Mouse (Mus musculus) T-helper 2 cell (primary cell): ENCODE data around the gene Dhh.
"Not testable (repeated sequence)": the region's sequence is repeated elsewhere in the genome, so short reads cannot be mapped to it uniquely, and the experiment has no call there.

Experiments used
- in situ Hi-C: fragments of 300-600 bp; cut with MboI, MseI; formaldehyde crosslinking; loops from one replicate; pipeline ENCODE4 v1.15.1; 2025; ENCODE audit warnings: high pct_unique_total_duplicates

The Dhh gene

DNA sequence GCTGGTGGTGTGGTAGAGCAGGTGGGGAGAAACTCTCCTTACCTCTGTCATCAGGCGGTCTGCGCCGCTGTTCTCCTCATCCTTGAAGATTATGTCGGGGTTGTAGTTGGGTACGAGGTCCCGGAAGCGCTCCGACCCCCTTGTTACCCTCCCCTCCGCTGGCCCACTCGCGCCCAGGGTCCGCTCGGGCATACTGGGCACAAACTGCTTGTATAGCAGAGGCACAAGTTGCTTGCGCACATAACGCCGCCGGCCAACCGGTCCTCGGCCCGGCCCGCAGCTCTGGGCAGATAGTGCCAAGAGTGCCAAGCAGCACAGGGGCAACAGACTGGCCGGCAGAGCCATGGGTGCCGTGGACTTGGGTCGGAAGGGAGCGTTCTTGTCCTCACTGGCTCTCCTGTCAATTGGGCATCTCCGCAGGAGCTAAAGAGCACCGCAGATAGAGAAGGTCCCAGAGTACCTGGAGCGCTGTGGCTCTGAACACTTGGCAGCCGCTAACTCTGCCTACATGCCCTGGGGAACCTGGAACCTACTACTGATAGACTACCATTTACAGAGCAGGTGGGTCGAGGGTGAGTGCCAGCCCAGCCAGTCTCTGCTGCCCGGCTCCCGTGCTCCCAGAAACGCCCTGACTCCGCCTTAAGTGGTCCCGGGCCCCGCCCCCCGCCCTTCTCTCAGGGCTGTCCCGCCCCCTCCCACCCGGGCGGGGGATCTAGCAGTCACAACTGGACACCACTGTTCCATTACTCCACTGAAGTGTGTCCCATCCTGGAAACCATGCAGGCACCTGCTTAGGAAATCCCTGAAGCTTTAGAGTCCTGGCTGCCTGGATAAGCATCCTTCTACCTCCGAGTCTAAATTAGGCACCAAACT is at the start of gene Dhh:
Gene Dhh, minus strand, starts transcription at position 613 of the 873 bp plus-strand sequence.
- in situ Hi-C loops = loop anchor here (5.0 to 10.0 kb wide), 2 partner anchors 104 to 1177 kb away; no protein-coding TSS in a partner anchor

DNA sequence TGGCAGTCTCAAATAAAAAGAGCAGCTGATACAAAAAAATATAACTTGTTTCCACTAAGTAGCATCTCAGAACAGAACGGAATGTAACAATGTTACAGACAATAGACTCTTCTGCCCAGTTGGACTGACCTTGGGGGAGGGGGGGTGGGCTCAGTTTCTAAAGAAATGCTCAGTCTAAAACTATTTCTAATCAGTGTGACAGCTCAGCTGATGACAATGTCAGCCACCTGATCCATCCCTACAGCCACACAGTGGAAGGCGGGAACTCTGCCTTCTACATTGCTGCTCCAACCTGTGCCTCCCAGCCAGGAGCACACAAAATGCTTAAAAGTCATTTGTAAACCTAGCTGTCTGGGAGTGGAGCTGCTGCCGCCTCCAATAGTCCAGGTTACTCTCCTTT is 49.5 kb upstream of the Dhh start:
- in situ Hi-C loops = no loop called here

- in situ Hi-C loops = loop anchor here (5.0 kb wide), 1 partner anchor 49 kb away; no protein-coding TSS in a partner anchor
Measured at GRCm38 (mm10) chr15:98943133-98943532, 44.8 kb upstream of the Dhh start.

DNA sequence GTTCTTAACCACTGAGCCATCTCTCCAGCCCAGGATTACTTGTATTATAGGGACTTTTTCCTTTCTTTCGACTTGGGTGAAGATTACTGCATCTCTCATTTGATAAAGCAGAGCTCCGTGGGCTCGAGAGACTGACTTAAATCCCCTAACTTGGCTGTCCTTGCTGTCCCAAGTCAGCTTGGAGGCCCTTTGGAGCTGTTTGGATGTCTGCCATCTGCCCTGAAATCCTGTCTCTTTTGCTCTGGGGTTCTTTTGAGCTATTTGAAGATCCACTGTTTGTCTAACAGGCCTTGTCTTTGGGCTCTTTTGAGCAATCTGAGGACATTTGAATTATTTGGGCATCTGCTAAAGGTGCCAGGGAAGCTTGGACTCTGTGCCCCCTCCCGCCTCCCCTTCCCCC is 43.7 kb upstream of the Dhh start:
- in situ Hi-C loops = loop anchor here (5.0 kb wide), 1 partner anchor 50 kb away; no protein-coding TSS in a partner anchor

DNA sequence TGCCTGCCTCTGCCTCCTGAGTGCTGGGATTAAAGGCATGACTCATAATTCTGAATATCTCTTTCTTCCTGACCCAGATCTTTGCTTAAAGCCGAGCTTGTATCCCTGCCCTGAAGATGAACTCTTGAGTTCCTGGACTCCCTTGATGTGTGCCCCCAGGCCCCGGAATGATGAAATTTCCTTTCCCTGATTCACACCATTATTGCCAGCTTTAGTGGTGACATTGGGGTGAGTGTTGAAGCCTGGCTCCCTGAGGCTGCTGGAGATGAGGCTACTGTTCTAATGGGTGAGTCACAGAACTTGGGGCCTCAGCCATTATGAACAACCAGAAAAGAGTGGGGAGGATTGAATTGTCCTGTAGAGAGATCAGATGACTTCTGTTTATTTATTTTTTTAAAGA is 43.2 kb upstream of the Dhh start:
- in situ Hi-C loops = loop anchor here (5.0 kb wide), 1 partner anchor 51 kb away; no protein-coding TSS in a partner anchor

GRCm38 (mm10) chr15:98940816-98941215 is 42.5 kb upstream of the Dhh start:
- in situ Hi-C loops = loop anchor here (5.0 kb wide), 1 partner anchor 51 kb away; no protein-coding TSS in a partner anchor

DNA sequence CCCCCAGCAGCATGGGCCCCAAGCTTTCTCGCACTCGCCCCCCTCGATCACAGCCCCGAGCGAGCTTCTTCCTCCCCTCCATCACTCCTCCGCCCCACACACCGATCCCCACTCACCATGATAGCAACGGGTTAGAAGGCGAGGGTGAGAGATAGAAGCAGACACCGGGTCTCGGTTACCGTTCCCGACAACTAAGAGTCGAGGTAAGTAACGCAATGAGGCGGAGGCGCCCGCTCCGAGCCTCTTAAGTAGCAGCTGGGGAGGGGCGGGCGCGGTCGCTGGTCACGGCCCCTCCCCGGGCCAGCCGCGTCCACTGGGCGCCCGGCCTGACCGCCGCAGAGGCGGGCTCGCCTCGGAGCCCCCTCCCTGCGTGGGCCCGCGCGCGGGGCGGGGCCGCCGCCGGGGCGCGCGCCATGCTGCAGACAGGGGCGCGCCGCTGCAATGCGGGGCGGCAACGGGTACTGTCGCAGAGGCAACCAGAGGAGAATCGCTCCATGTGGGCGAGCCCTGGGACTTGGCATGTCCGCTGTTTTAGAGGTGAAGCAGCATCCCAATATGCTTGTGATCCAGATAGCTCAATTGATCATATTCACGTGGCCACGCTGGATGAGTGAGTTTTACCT is 36.0 kb upstream of the Dhh start, which contains the start of gene Tuba1b:
Gene Tuba1b, minus strand, starts transcription at position 349 of the 623 bp plus-strand sequence.
- in situ Hi-C loops = loop anchor here (5.0 kb wide), 1 partner anchor 98 kb away; no protein-coding TSS in a partner anchor

DNA sequence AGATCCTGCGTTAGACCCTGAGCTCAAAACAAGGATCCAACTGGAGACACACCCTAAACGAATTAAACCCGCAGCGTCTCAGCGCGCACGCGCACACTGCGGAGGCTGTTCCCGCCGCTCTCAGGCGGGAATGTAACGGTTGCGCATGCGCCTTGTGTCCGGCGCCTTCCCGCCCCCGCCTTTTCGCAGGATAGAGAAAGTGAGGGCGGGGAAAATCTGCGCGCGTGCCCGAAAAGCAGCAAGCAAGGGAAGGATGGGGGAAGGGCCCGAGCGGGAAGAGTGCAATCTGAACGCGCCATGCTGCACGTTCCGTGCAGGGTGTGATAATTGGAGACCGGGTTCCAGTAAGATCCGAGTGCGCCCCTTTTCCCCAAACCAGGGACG is 35.5 kb upstream of the Dhh start:
- in situ Hi-C loops = loop anchor here (5.0 kb wide), 1 partner anchor 98 kb away; no protein-coding TSS in a partner anchor

DNA sequence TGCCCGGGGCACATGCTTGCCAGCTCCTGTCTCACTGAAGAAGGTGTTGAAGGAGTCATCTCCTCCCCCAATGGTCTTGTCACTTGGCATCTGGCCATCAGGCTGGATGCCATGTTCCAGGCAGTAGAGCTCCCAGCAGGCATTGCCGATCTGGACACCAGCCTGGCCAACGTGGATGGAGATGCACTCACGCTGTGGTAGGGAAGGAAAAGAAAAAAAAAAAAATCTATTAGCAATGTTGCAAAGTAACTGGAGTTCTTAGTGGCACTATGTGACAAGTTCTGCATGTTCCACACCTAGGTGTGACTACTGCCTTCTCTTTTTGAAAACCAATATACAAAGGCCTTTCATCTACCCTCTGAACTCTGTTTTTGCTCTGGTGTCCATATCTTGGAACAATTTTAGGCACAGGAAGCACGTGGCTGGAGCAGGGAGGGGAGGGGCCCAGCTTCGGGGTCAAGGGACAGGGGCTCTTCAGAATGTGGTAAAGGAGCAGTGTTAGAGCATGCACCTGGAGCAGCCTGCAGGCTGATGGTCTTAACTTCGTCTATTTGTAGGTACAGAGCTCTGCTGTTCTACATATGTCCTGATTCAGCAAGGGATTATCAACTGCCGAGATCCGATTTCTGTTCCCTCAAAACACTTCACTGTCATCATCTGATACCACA is 34.8 kb upstream of the Dhh start:
- in situ Hi-C loops = loop anchor here (5.0 kb wide), 1 partner anchor 99 kb away; no protein-coding TSS in a partner anchor

DNA sequence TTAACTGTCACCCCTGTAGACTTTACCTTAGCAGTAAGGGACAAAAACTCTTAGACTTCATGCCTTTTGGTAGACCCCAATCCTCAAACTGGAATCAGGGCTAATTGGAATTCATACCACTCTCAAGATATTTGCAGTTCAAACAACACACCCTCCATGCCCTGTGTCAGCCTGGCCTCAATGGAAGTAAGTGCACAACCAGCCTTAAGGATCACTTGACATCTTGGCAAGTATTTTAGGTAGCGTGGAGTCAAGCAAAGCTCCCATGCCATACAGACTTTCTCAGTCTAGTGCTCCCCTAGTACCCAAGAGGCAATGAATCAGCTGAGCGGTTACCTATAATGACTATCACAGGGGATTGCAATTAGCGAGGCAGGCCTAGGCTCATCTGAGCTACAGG is 32.7 kb upstream of the Dhh start:
- in situ Hi-C loops = loop anchor here (5.0 kb wide), 1 partner anchor 101 kb away; no protein-coding TSS in a partner anchor

- in situ Hi-C loops = loop anchor here (5.0 kb wide), 1 partner anchor 102 kb away; no protein-coding TSS in a partner anchor
Measured at GRCm38 (mm10) chr15:98930017-98930734, 31.8 kb upstream of the Dhh start.

GRCm38 (mm10) chr15:98928598-98929240 is 30.4 kb upstream of the Dhh start:
- in situ Hi-C loops = no loop called here

GRCm38 (mm10) chr15:98927566-98927965 is 29.2 kb upstream of the Dhh start:
- in situ Hi-C loops = no loop called here

- in situ Hi-C loops = loop anchor here (5.0 kb wide), 1 partner anchor 37 kb away; no protein-coding TSS in a partner anchor
Measured at GRCm38 (mm10) chr15:98924682-98925081, 26.3 kb upstream of the Dhh start.

- in situ Hi-C loops = loop anchor here (5.0 kb wide), 1 partner anchor 36 kb away; no protein-coding TSS in a partner anchor
Measured at GRCm38 (mm10) chr15:98923031-98923537, 24.7 kb upstream of the Dhh start.

- in situ Hi-C loops = loop anchor here (5.0 kb wide), 1 partner anchor 35 kb away; no protein-coding TSS in a partner anchor
Measured at GRCm38 (mm10) chr15:98922581-98922980, 24.2 kb upstream of the Dhh start.

DNA sequence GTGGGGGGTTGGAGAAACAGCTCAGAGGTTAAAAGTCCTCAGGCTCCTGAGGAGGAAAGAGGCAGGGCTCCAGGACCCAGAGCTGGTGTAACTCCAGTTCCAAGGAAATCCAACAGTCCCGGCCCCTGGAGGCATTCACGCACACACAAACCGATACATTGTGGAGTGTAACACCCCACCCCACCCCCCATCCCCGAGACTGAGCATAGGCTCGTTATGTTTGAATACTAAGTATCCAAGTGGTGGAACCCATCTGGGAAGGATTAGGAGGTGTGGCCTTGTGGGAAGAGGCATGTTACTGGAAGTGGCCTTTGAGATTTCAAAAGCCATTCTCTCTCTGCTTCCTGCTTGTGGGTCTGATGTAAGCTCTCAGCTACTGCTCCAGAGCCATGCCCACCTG is 23.2 kb upstream of the Dhh start:
- in situ Hi-C loops = loop anchor here (5.0 kb wide), 1 partner anchor 34 kb away; no protein-coding TSS in a partner anchor

GRCm38 (mm10) chr15:98918499-98918895 is 20.2 kb upstream of the Dhh start:
- in situ Hi-C loops = not testable (repeated sequence)

- in situ Hi-C loops = no loop called here
Measured at GRCm38 (mm10) chr15:98917538-98918498, 19.5 kb upstream of the Dhh start, which contains the start of gene Lmbr1l. Gene Lmbr1l (minus strand): TSS chr15:98918231.
